Mouse (Mus musculus): ENCODE results near the gene Foxq1.

Foxq1 gene

DNA sequence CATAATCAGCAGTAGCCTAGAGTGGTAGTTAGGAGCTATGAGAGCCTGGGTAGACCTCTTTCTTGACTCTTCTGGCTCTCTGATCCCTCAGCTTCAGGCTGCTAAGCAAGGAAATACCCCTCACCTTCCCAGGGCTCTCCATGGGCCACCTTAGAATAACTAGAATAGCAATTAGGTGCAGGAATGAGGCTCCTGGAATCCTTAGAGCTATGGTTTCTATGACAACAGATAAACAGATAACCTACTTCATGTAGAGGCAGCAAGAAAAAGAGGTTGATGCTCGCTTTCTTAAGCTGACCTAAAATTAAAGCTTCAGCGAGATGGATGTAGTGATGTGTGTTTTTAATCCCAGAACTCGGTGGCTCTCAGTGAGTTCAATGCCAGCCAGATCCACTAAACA, 18.7 kb downstream of the Foxq1 start:
- DNase-seq, result no peak

DNA sequence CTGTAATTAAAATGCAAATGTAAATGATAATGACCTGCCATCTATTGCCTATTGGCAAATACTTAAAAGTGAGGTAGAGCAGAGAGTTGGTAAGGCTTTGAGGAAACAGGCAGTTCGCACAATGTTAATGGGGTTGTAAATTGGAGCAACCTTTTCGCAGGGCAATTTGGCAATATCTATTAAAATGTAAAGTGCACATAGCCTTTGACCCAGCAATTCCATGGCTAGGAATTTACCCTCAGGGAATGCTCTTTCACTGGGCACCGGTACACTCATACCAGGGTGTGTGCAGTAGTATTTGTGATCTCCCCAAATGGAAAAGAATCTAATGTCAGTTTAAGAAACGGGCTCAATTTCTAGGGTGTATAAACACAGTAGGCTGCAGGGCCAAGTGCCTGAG, 20.8 kb downstream of the Foxq1 start:
- DNase-seq, result no peak

DNA sequence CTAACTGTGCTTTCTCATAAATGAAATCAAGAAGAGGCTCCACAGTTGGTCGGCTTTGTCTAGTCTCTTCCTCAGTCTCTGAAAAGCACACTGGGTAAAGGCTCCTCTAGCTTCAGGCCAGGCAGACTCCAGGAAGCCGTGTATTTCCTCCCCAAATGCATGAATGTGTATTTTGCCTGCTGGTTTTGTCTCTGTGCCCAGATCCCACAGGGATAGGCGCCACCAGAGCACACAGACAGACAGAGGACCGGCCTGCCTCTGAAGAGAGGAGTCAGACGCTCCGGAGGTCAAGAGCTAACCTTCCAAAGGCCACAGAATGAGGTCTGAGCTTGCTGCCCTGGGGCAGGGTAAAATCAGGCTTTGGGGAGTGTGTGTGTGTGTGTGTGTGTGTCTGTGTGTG, 21.6 kb downstream of the Foxq1 start:
- DNase-seq, result no peak

DNA sequence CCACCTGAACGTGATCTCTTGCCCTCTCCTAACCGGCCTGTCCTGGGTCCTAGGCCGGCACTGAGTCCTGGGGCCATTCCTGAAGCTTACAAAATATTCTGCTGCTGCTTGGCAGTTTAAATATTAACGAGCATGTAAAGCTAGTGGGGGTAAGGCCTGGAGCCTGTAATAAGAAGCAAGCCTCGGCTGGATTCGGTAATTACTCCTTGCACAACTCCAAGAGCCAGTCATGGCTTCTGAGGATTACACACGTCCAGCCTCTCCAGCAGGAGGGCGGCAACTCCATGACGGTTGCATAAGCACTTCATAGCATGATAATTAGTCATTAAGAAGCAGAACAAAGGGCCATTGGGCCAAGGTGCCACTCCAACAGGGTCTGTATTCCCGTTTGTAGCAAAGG, 22.5 kb downstream of the Foxq1 start:
- no peak for DNase-seq

DNA sequence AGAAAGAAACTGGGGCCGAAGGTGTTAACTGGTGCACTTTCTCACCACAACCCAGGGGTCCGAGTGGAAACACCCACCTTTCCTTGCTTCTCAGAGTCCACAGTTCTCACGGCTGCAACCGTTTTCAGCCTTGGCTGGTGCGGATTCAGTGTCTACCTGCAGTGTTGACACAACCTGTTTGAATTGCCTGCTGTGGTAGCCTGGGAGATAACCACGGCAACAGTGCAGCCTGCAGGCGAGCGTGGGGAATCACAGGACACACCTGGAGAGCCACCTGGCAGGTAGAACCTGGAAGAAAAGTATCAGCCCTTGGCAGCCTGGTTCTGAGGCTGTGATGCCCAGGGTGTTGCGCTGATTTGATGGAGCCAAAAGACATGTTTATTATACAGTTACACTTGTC, 23.9 kb downstream of the Foxq1 start:
- no peak for DNase-seq

DNA sequence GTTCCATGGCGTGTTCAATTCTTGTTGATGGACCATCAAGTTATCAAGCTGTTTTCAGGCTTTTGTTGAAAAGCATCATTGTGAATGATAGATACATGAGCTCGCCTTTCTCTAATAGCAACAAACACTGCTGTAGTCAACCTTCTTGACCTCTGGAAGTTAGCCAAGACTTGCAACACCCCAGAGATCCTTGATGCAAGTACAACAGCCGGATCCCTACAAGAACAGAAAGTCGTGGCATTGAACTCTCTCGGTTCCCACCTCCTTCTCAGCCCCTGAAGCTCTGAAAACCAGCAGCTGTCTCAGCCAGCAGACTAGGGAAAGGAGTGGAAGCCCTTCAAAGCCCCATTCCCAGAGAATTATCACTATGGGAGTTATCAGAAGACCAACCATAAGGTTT, 31.4 kb downstream of the Foxq1 start:
- no peak for DNase-seq

DNA sequence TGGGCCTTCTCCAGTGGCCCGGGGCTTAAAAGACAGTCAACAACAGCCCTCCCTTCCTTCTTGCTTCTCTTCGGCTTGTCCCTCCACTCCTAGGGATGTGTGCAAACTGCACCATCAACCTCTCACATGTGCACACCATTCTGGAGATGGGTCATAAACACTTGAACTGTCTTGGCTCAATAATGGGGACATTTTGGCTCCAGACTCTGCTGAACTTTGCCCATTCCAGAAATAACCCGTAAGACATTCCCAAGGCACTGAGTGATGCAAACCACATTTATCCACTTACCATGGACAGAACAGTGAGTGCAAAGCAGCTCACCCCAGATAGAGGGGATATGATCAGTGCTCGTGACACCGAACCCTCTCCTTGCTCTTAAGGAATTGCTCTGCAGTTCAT, 43.6 kb downstream of the Foxq1 start:
- no peak for DNase-seq

DNA sequence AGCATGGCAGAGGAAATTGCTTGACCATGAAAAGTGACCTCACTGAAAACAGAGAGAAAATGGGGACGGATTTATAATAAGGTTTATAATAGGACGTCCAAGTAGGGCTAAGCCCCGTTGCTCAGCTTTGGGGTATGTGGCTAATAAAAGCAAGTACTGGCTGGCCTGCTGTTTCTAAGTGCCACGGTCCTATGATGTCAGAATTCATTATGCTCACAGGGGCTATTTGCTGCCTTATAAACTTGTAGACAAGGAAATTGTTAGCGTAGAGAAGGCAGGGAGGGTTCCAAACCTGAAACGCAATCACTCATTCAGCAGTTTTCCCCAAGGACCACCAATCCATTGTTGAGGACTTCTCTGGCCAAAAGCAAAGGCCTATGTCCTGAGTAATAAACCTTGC, 48.0 kb downstream of the Foxq1 start:
- DNase-seq, result no peak

All from cerebellum, adult 9-11 months (tissue).